Mouse (Mus musculus): ENCODE measurements around the gene Teddm1a. TPM values are rescaled to one million over a fixed set of nuclear protein-coding genes. Genes with fewer than 3 reads are reported as not detected.
A peak's percentile ranks its signal among the peaks of the same experiment; 100 is the strongest.

Gene Teddm1a
- total and polyA plus RNA-seq, 3 experiments: not detected

- Histone ChIP-seq H3K36me3 (replicated peaks in 1 of 2; ENCODE audit: control insufficient read depth in 1 of 2, insufficient read depth in 1 of 2, low read length in 1 of 2) (peaks cover 11 to 23% of the 10 kb centered on the region in 2 experiments), H3K79me2 (replicated peaks; ENCODE audit: control insufficient read depth, extremely low read depth, insufficient read depth, poor library complexity, severe bottlenecking) (no peaks in the 10 kb centered on the region), H3K4me1 (ENCODE audit: control insufficient read depth in 1 of 2, insufficient read depth in 2 of 2) (peaks cover 3 to 40% of the 10 kb centered on the region in 2 experiments; a peak in 3 of 4 replicates), H3K4me3 (replicated peaks in 1 of 3; ENCODE audit: low read depth in 2 of 3, low read length in 2 of 3, poor library complexity in 1 of 3) (peak within 1 kb of the TSS; percentile 69 to 97 (median 91)), H3K9ac (ENCODE audit: insufficient read depth, low read depth) (peak within 1 kb of the TSS; percentile 61), H3K4me2 (ENCODE audit: insufficient read depth, low read depth, poor library complexity, severe bottlenecking) (peak within 1 kb of the TSS; percentile 75), H3K27ac (ENCODE audit: insufficient read depth, low read depth) (peak within 1 kb of the TSS; percentile 34; the same call in 1 of the 2 replicates), H3K9me3 (replicated peaks; ENCODE audit: low read length) (no peaks in the 10 kb centered on the region), H3K27me3 (replicated peaks) (no peaks in the 10 kb centered on the region)
- TF ChIP-seq SIN3A (IDR thresholded peaks at IDR 0.05; ENCODE audit: low read length) (peak; percentile 67; the same call in 1 of the 2 replicates), ELF1 (IDR thresholded peaks at IDR 0.05; ENCODE audit: low read depth, low read length) (peak; percentile 67; the same call in 1 of the 2 replicates), CHD2 (IDR thresholded peaks at IDR 0.05; ENCODE audit: low read length) (peak; percentile 92), JUND (conservative IDR thresholded peaks at IDR 0.05; ENCODE audit: low read depth, low read length) (no peak), HCFC1 (IDR thresholded peaks at IDR 0.05; ENCODE audit: low read depth, low read length) (no peak; the same call in 1 of the 2 replicates), E2F4 (IDR thresholded peaks at IDR 0.05; ENCODE audit: insufficient replicate concordance, low read depth, low read length) (no peak), GABPA (IDR thresholded peaks at IDR 0.05; ENCODE audit: insufficient replicate concordance, low read depth, low read length) (no peak), ETS1 (conservative IDR thresholded peaks at IDR 0.05; ENCODE audit: low read depth, low read length) (no peak; the same call in 1 of the 2 replicates), TBP (conservative IDR thresholded peaks at IDR 0.05; ENCODE audit: low read depth, low read length) (peak; percentile 97), RCOR1 (conservative IDR thresholded peaks at IDR 0.05; ENCODE audit: low read depth, low read length) (no peak), NELFE (IDR thresholded peaks at IDR 0.05; ENCODE audit: low read depth, low read length) (peak; percentile 98), ZMIZ1 (IDR thresholded peaks at IDR 0.05; ENCODE audit: low read depth, low read length) (peak; percentile 98), CHD1 (IDR thresholded peaks at IDR 0.05; ENCODE audit: low read depth, low read length) (no peak), EP300 (IDR thresholded peaks at IDR 0.05; ENCODE audit: low read length) (no peak), POLR2AphosphoS2 (IDR thresholded peaks at IDR 0.05; ENCODE audit: low read depth, low read length) (peak; percentile 94), USF1 (IDR thresholded peaks at IDR 0.05; ENCODE audit: low read depth, low read length) (0 out of 2 replicates have a peak, but pooled peaks have one; percentile 4), POLR2A (IDR thresholded peaks at IDR 0.05; ENCODE audit: low read depth, low read length) (peak; percentile 100), IRF4 (IDR thresholded peaks at IDR 0.05; ENCODE audit: low read depth, low read length) (peak; percentile 10; the same call in 1 of the 2 replicates), MXI1 (IDR thresholded peaks at IDR 0.05; ENCODE audit: low read depth, low read length) (peak; percentile 91), ZNF384 (IDR thresholded peaks at IDR 0.05; ENCODE audit: low read depth, low read length) (no peak), ZKSCAN1 (IDR thresholded peaks at IDR 0.05; ENCODE audit: borderline replicate concordance, low read depth, low read length) (no peak), RAD21 (IDR thresholded peaks at IDR 0.05; ENCODE audit: low read depth, low read length) (no peak), ZC3H11A (IDR thresholded peaks at IDR 0.05; ENCODE audit: low read depth, low read length) (no peak), UBTF (IDR thresholded peaks at IDR 0.05; ENCODE audit: low read depth, low read length) (no peak; the same call in 1 of the 2 replicates), MAZ (IDR thresholded peaks at IDR 0.05; ENCODE audit: low read depth, low read length) (0 out of 2 replicates have a peak, but pooled peaks have one; percentile 60), TCF12 (IDR thresholded peaks at IDR 0.05; ENCODE audit: low read depth, low read length) (peak; percentile 92), MAX (IDR thresholded peaks at IDR 0.05; ENCODE audit: low read length) (no peak; the same call in 1 of the 2 replicates), KAT2A (IDR thresholded peaks at IDR 0.05; ENCODE audit: insufficient replicate concordance, low read length) (no peak), NRF1 (IDR thresholded peaks at IDR 0.05; ENCODE audit: low read depth, low read length) (peak; percentile 55), BHLHE40 (IDR thresholded peaks at IDR 0.05; ENCODE audit: low read depth, low read length) (peak; percentile 87), MYC (IDR thresholded peaks at IDR 0.05; ENCODE audit: low read depth, low read length) (peak; percentile 65; the same call in 1 of the 2 replicates), CTCF (conservative IDR thresholded peaks at IDR 0.05 in 1 of 2, IDR thresholded peaks at IDR 0.05 in 1 of 2; ENCODE audit: low read depth in 2 of 2, low read length in 2 of 2) (no peak), MEF2A (IDR thresholded peaks at IDR 0.05; ENCODE audit: borderline replicate concordance, low read depth, low read length) (peak; percentile 40; the same call in 1 of the 2 replicates), SMC3 (IDR thresholded peaks at IDR 0.05; ENCODE audit: low read depth, low read length) (no peak), PAX5 (IDR thresholded peaks at IDR 0.05; ENCODE audit: low read length) (no peak), JUN (IDR thresholded peaks at IDR 0.05; ENCODE audit: insufficient read depth, low read depth, low read length) (no peak), MAFK (IDR thresholded peaks at IDR 0.05; ENCODE audit: insufficient replicate concordance, low read length) (no peak), USF2 (conservative IDR thresholded peaks at IDR 0.05; ENCODE audit: low read depth, low read length) (no peak)
- in situ Hi-C loops (cut with MboI; ENCODE audit: low pct_ligation_motif_present, low pct_unique_long_range_greater_than_20kb, low sequenced_read_pairs) (loop anchor here (10.0 kb wide), 1 partner anchor 135 kb away; no protein-coding TSS in a partner anchor), dilution Hi-C loops (cut with MboI; ENCODE audit: extremely low pct_ligation_motif_present, extremely low pct_unique_long_range_greater_than_20kb, low sequenced_read_pairs) (no loop called here)
- DNase-seq (ENCODE audit: extremely low read depth): peak; percentile 95
These were observed 8.3 kb downstream of the Teddm1a start, which contains the start of the genes Glul and Teddm2 for GRCm38 (mm10) chr1:153899731-153900380. TSS of gene Glul (plus strand) at chr1:153899944. TSS of gene Teddm2 (minus strand) at chr1:153900228.

All from CH12.LX (cell line).